Mouse (Mus musculus): ENCODE results near the gene Htra3.

The Htra3 gene

GRCm38 (mm10) chr5:35695815-35696214 is 16.2 kb upstream of the Htra3 start:
- peak; percentile 80 for DNase-seq (ENCODE audit: low read depth, low spot score)

GRCm38 (mm10) chr5:35693638-35694037 is 14.1 kb upstream of the Htra3 start:
- DNase-seq (ENCODE audit: low read depth, low spot score), result no peak

- DNase-seq (ENCODE audit: low read depth, low spot score), result no peak
Observed at GRCm38 (mm10) chr5:35691246-35691645, 11.7 kb upstream of the Htra3 start.

- no peak for DNase-seq (ENCODE audit: low read depth, low spot score)
Observed at GRCm38 (mm10) chr5:35690485-35691165, 11.0 kb upstream of the Htra3 start.

GRCm38 (mm10) chr5:35689374-35689773 is 9.8 kb upstream of the Htra3 start:
- peak; percentile 21 for DNase-seq (ENCODE audit: low read depth, low spot score)

- no peak for DNase-seq (ENCODE audit: low read depth, low spot score)
Observed at GRCm38 (mm10) chr5:35688851-35689250, 9.3 kb upstream of the Htra3 start.

- DNase-seq (ENCODE audit: low read depth, low spot score), result no peak
Observed at GRCm38 (mm10) chr5:35687098-35687497, 7.5 kb upstream of the Htra3 start.

- DNase-seq (ENCODE audit: low read depth, low spot score), result no peak
Observed at GRCm38 (mm10) chr5:35686336-35686735, 6.8 kb upstream of the Htra3 start.

- no peak for DNase-seq (ENCODE audit: low read depth, low spot score)
Observed at GRCm38 (mm10) chr5:35685079-35685478, 5.5 kb upstream of the Htra3 start.

GRCm38 (mm10) chr5:35680958-35681357 is 1.4 kb upstream of the Htra3 start:
- DNase-seq (ENCODE audit: low read depth, low spot score), result no peak

GRCm38 (mm10) chr5:35676964-35677363 is 2.6 kb downstream of the Htra3 start:
- DNase-seq (ENCODE audit: low read depth, low spot score), result no peak

GRCm38 (mm10) chr5:35674081-35674555 is 5.5 kb downstream of the Htra3 start:
- DNase-seq (ENCODE audit: low read depth, low spot score), result no peak

- no peak for DNase-seq (ENCODE audit: low read depth, low spot score)
Observed at GRCm38 (mm10) chr5:35673086-35673485, 6.5 kb downstream of the Htra3 start.

GRCm38 (mm10) chr5:35672581-35672980 is 7.0 kb downstream of the Htra3 start:
- no peak for DNase-seq (ENCODE audit: low read depth, low spot score)

- no peak for DNase-seq (ENCODE audit: low read depth, low spot score)
Observed at GRCm38 (mm10) chr5:35671474-35671891, 8.1 kb downstream of the Htra3 start.

GRCm38 (mm10) chr5:35670412-35670801 is 9.2 kb downstream of the Htra3 start:
- peak; percentile 36 for DNase-seq (ENCODE audit: low read depth, low spot score)

GRCm38 (mm10) chr5:35669747-35670411 is 9.7 kb downstream of the Htra3 start:
- DNase-seq (ENCODE audit: low read depth, low spot score), result peak; percentile 39

- no peak for DNase-seq (ENCODE audit: low read depth, low spot score)
Observed at GRCm38 (mm10) chr5:35666152-35666551, 13.4 kb downstream of the Htra3 start.

GRCm38 (mm10) chr5:35662021-35662545 is 17.5 kb downstream of the Htra3 start:
- no peak for DNase-seq (ENCODE audit: low read depth, low spot score)

GRCm38 (mm10) chr5:35661210-35661609 is 18.4 kb downstream of the Htra3 start:
- no peak for DNase-seq (ENCODE audit: low read depth, low spot score)

GRCm38 (mm10) chr5:35659503-35659902 is 20.1 kb downstream of the Htra3 start:
- no peak for DNase-seq (ENCODE audit: low read depth, low spot score)

GRCm38 (mm10) chr5:35655753-35656485 is 23.7 kb downstream of the Htra3 start:
- peak; percentile 61 for DNase-seq (ENCODE audit: low read depth, low spot score)
